Mouse (Mus musculus): ENCODE measurements around the gene Selplg.

The Selplg gene

GRCm38 (mm10) chr5:113854494-113854893 is 22.1 kb upstream of the Selplg start:
- DNase-seq (ENCODE audit: low read depth, low spot score): peak; percentile 66

GRCm38 (mm10) chr5:113853541-113853940 is 21.1 kb upstream of the Selplg start:
- no peak for DNase-seq (ENCODE audit: low read depth, low spot score)

DNA sequence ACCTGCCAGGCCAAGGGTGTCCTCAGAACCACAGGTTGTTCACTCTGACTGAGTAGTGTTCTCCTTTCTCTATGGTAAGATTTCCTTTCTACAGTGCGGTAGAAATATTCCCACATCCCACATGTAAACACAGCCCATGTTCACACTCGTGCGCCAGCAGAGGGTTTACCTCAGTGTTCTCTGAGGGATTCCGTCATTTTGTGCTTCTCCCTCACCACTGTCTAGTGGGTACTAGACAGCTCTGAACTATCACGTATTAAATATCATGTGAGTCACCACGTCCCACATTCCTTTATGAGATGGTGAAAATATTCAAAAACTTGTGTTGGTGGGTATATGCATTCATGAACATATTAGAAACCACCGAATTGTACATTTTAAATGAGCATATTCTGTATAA is 20.0 kb upstream of the Selplg start:
- no peak for DNase-seq (ENCODE audit: low read depth, low spot score)

GRCm38 (mm10) chr5:113850680-113851230 is 18.3 kb upstream of the Selplg start:
- no peak for DNase-seq (ENCODE audit: low read depth, low spot score)

DNA sequence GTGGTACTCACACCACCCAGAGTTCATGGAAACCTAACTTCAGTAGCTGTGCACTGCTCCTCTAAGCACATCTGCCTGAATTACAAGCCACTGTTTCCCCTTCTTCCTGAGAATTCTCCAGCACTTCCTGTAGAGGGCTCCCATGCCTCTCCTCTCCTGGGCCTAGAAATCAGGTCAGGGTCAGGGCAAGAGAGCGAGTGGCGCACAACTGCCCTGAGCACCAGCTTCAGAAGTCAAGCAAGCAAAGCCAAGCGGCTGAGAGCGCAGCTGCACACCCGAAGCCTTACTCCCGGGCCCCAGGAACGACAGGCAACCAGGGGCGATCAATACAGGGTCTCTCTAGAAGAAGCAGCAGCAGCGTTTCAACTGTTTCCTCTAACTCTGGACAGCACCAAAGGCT is 15.2 kb upstream of the Selplg start:
- no peak for DNase-seq (ENCODE audit: low read depth, low spot score)

GRCm38 (mm10) chr5:113846656-113847055 is 14.2 kb upstream of the Selplg start:
- DNase-seq (ENCODE audit: low read depth, low spot score): no peak

DNA sequence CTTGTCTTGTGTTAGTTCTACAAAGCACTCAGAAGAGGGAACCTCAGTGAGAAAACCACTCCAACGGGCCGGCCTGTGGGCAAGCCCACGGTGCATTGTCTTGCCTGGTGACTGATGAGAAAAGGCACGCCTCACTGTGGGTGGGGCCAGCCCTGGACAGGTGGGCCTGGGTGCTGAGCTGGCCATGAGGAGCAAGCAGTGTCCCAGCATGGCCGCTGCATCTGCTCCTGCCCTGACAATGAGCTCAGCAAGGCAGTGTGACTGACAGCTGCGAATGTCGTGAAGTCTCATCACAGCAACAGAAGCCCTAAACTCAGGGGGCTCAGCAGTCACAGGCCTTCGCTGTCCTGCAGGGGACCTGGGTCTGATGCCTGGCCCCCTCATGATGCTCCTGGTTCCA is 13.2 kb upstream of the Selplg start:
- DNase-seq (ENCODE audit: low read depth, low spot score): no peak

GRCm38 (mm10) chr5:113844721-113845120 is 12.3 kb upstream of the Selplg start:
- peak; percentile 26 for DNase-seq (ENCODE audit: low read depth, low spot score)

GRCm38 (mm10) chr5:113844106-113844505 is 11.7 kb upstream of the Selplg start:
- DNase-seq (ENCODE audit: low read depth, low spot score): no peak

DNA sequence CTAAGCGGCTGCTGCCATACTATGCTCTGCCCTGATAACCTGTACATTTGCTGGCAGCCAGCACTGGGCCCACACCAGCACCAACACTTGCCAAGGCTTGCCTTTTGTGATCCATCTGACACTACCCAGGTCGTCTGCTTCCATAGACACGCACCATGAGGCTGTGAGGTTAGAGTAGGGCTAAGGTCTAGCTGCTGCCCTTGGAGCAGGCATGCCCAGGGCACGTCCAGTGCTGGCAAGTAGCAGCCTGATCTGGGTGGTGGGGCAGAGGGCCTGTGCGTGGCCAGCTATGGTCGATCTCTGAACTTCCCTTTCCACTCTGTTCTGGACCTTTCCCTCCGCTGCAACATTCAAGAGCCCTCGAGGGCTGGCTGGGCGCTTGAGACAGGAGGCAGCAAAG is 10.5 kb upstream of the Selplg start:
- DNase-seq (ENCODE audit: low read depth, low spot score): no peak

GRCm38 (mm10) chr5:113842244-113842643 is 9.8 kb upstream of the Selplg start:
- no peak for DNase-seq (ENCODE audit: low read depth, low spot score)

DNA sequence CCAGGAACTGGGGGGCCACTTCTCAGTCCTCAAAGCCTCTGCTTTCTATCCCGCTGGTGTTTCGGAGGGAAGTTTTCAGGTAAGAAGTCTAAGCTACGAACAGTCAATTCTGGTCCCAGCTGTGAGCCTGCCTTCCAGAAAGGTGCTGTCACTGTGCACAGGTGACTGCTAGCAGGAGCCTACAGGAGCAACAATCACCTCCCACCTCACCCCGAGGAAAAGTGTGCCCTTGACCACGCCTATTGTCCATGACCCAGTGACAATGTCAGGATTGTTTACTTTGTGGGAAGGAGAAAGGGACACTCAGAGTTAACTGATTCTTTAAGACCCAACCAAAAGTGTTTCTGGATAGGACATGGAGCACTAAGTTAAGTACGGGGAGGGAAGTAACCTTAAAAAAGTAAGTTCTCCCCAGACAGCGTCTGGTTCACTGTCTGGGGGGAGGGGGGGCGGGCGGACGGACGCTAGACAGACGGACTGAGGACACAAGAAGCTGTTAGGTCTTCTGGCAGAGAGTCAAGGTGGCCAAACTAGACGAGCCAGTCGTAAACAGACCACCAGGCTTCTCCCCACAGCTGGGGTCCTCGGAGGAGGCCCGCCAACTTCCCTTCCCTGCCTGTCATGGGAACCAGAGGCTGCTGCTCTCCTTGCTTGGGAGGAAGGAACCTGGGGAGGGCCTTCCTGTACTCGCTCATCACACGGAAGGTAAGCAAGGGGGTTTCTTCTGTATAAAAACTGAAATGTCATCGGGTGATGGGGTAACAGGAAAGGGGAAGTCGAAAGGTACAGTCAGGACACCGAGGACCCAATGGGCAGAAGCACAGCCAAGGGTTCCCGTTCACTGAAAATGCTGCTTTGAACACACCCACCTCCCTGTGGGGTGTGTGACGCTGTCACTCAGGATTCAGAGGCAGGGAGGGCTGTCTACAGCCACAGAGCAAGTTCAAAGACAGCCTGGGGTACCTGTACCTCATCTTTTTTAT is 9.1 kb upstream of the Selplg start:
- DNase-seq (ENCODE audit: low read depth, low spot score): no peak

DNA sequence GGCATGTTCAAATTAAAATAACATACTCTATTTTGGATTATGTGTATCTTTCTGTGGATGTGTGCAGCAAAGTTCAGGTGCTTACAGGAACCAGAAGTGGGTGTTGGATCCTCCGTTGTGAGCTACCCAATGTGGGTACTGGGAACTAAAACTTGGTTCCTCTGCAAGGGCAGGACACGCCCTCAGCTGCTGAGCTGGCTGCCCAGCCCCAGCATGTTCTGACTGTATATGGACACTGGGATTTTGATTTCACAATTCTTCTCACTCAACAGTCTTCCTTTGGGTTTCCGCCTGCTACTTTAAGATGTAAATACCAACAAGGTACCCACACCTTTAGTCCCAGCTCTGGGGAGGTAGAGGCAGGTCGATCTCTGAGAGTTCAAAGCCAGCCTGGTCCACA is 8.0 kb upstream of the Selplg start:
- DNase-seq (ENCODE audit: low read depth, low spot score): no peak

DNA sequence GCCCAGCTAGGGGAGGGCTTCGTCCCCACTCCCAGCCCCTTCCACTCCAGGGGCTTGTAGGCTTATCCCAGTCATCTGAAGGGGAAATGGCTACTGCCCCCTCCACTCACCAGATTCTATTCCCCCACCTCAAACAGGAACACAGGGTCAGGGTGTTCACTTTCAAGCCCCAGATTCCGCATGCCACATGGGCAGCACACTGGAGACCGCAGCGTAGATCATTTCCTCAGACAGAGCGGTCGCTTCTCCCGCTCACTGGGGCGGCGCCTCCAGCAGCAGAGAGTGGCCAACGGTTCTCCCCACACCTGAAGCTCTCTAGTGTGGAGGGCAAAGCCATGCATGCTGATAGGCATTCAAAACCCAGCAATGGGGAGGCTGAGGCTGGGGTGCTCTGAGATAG is 4.5 kb upstream of the Selplg start:
- no peak for DNase-seq (ENCODE audit: low read depth, low spot score)

DNA sequence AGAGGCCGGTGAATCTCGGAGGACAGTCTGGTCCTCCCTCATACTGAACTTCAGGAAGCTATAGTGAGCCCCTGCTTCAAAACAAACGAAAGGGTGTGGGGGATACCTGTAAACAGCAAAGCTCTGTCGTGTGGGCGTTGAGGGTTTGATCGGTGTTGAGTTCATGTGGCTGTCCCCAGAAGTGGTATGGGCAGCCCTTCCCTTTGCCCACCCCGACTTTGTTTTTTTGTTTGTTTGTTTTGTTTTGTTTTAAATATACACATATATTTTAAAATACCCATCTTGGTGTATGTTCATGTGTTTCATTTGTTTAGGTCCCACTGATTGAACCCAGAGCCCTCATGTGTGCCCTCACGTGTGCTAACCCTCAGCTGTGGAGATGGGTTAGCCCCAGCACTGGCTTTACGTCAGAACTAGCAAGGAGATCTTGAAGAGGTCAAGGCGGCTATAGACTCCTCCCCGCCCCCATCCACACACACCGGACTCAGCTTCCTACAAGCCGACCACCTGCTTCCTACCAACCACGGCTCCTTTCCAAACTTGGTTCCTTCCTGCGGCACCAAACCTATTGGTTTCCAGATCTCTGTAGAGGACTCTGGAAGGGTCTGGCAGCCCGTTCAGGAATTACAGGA is 988 bp upstream of the Selplg start:
- no peak for DNase-seq (ENCODE audit: low read depth, low spot score)

GRCm38 (mm10) chr5:113831741-113832140 is 703 bp downstream of the Selplg start:
- DNase-seq (ENCODE audit: low read depth, low spot score): no peak

DNA sequence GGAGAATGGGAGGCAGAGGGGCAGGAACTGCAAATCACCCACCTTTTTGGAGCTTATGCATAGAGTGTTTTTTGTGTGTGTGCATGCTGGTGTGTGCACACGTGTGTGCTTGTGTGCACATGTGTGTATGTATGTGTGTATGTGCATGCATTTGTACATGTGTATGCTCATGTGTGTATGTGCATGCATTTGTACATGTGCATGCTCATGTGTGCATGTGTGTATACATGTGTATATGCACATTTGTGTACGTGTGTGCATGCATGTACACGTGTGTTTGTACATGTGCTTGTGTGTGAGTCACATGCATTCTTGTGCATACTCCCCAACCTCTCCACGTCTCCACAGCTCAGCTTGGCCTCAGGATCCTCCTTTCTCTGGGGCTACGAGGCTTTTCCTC is 1.6 kb downstream of the Selplg start:
- no peak for DNase-seq (ENCODE audit: low read depth, low spot score)

DNA sequence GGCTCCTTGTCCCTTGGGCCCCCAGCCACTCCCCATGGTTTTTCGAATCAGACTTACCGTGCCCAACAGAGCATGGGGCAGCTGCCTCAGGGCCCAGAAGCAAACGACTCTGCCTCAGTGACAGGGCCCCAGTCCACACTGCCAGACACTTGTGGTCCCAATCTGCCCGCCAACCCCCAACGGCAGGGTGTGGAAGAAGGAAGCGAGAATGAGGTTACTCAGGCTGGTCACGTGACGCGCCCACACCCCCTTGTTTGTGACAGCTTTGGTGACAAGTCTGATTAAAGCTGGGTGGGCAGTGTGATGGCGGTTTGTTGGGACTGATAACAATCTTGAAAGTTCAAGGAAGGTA is 2.2 kb downstream of the Selplg start:
- DNase-seq (ENCODE audit: low read depth, low spot score): no peak

- no peak for DNase-seq (ENCODE audit: low read depth, low spot score)
Measured at GRCm38 (mm10) chr5:113829566-113830291, 2.7 kb downstream of the Selplg start.

DNA sequence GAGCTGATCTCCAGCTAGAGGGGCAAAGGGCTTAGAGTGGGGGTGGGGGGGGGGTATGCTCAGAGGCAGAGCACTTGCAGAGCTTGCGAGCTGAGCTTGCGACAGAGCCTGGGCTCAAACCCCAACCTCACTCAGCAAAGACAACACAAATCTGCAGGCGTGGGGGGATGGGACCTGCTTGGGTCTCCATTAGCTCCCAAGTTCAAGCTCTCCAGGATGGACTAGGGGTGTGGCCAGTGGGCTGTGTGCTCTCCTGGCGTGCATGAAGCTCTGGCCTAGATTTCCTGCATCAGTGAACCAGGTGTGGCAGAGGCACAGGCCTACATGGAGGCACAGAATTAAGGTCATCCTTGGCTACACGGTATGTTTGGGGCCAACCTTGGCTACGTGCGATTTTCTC is 4.0 kb downstream of the Selplg start:
- no peak for DNase-seq (ENCODE audit: low read depth, low spot score)

- DNase-seq (ENCODE audit: low read depth, low spot score): no peak
Measured at GRCm38 (mm10) chr5:113827991-113828411, 4.4 kb downstream of the Selplg start.

GRCm38 (mm10) chr5:113826619-113827018 is 5.8 kb downstream of the Selplg start:
- DNase-seq (ENCODE audit: low read depth, low spot score): no peak

All from embryo, embryonic 11.5 days (tissue).